Mouse (Mus musculus): ENCODE results near the gene Cd248. TPM values are rescaled to one million over a fixed set of nuclear protein-coding genes. Genes with fewer than 3 reads are reported as not detected.
"Not testable (repeated sequence)": the region's sequence is repeated elsewhere in the genome, so short reads cannot be mapped to it uniquely, and the experiment has no call there.

The Cd248 gene
- total RNA-seq, 2 experiments from 2014 or later = 28.1 to 37.5 TPM

DNA sequence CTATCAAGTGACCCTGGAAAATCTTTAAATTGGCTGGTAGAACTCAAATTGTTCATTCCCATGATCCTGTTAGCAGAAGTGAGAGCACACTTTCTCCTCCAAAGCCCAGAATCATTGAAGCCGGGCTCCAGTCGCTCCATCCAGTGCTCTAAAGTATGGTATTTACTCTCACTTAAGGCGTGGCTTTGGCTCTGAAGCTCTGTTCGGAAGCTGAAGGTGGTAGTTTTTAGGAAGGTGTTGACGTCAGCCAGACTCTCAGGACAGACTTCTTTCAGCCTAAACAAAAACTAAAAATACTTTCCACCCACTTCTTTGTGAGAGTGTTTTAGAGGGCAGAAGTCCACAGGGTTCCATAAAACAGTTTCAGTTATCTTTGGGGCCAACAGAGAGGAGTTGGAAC lies 5.6 kb downstream of the Cd248 start:
- no peak for DNase-seq

DNA sequence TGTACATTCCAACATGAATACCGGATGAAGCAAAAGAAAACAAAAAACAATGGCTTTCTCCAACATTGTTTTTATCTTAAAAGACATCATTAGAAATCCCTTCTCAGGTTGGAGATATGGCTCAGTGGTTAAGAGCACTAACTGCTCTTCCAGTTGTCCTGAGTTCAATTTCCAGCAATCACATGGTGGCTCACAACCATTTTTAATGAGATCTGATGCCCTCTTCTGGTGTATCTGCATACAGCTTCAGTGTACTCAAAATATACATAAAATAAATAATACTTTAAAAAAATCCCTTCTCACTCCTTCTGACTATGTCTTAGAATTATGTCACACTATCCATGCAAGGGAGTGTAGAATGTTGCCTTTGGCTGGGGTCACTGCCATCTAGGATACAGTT lies 11.4 kb downstream of the Cd248 start:
- no peak for DNase-seq

DNA sequence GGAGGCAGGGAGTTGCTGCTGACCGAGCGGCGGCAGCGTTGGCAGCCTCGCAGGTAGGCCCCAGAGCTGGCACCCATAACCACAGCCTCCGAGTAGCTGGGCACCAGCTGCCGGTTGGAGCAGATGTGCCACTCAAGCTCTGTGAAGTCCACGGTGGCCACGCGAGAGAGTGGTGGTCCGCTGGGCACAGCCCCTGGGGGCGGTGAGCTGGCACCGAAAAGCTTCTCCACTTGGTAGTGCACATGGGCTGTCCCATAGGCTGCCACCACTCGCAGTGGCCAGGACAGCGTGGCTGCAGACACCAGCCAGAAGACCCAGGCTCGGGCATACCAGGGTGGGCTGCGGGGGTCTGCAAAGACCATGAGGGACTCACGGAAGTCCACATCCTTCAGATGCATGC lies 14.1 kb downstream of the Cd248 start:
- DNase-seq = no peak

DNA sequence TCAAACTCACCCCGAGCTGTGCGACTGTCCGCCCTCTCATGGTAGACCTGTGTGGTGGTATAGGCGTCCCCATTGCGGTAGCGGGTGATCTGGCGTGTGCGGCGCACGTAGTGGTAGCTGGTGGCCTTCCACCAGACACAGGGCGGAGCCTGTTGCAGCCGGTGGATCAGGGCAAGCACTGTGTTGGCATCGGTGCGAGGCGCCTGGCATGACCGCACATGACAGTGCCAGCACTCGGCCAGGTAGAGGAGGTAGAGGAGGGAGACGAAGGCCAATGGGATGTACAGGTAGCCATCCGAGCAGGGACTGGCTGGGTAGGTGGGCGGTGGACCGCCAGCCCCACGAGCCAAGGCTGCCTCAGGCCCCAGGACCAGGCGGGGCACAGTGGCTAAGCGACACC lies 14.7 kb downstream of the Cd248 start:
- no peak for DNase-seq

DNA sequence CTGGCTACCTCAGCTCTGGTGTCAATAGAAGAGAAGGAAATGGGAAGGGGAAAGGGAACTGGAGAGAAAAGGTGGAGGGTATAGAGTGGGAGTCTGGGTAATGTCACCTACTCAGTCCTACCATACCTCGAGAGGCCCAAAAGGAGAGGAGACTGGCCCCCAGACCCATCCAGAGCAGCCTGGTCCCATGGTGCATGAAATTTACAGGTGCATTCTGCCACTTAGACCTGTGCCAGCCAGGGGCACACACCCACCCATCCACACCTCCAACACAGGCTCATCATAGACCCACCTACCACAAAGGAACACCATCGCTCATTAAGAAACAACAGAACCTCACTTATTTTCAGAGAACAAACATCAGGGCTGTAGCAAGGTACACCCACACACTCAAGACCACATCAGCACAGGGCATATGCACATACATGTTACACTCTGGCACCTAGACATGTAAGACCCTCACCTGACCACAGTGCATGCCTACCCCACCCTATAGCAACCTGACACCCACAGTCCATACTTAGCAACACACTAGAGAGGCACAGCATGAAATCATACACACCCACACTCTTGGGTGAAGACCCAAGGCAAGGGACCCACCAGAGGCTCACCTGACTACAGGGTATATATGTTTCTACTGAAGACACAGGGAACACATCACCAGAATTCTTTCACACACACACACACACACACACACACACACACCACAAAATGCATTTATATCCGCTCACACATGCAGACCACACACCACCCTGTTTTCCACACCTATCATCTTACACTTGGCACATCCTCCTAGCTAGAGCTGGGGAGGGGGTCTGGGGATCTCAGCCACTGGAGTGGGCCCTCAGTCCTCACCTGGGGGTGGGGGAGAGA lies 16.3 kb downstream of the Cd248 start:
- no peak for DNase-seq

DNA sequence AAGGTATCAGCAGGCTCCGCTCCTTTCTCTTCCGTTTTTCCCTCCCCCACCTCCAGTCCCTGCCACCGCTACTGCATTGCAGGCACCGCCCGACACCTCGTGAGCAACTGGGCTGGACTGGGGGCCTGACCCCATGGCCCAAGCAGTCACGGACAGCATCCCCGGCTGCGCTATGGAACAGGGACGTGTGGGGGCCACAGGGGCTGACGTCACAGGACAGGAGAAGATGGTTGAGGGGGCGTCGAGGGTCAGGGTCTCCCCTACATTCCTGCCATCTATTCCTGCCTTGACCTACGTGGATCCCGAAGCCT lies 16.9 kb downstream of the Cd248 start:
- no peak for DNase-seq

DNA sequence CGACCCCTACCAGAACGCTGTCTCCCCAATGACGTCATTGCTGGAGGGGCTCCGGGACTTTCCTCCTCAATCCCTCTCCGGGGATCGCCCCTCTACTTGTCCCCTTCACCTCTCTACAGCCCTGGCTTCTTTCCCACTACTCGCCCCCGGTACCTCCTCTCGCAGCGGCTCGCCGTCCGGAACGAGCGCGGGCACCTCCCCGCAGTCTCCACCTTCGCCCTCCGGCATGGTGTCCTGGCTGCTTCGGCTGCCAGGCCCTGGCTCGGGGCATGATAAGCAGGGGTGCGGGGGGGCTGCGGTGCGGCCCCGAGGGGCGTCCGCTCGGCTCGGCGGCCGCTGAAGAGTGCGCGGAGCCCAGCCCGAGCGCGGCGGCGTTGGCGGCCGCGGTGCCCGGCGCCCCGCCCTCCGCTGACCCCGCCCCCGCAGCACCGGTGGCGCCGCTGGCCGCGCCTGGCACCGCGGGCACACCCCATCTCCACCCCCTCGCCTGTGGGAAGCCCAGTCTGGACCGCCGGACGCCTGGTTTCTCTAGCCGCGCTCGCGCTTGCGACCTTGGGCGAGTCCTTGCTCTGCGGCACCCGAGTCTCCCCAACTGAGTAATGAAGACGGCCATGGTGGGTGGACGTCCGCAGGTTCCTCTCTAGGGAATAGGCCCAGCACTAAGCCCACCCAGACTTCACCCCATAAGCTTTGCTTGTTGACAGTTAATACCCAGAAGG lies 17.4 kb downstream of the Cd248 start, which contains the start of gene Tmem151a:
Gene Tmem151a (minus strand): TSS at position 387 of the 719 bp plus-strand sequence.
- peak; percentile 75 for DNase-seq

DNA sequence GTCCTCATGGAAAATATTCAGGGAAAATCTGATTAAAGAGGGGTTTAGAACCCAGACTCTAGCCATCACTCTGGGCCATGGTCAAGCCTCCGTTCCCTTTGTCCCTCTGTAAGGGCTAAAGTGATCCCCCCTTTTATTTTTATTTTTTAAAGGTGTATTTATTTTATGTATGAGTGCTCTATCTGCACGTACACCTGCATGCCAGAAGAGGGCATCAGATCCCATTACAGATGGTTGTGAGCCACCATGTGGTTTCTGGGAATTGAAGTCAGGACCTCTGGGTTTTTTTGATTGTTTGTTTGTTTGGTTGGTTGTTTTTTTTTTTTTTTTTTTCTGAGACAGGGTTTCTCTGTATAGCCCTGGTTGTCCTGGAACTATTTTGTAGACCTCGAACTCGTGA lies 18.7 kb downstream of the Cd248 start:
- not testable (repeated sequence) for DNase-seq

DNA sequence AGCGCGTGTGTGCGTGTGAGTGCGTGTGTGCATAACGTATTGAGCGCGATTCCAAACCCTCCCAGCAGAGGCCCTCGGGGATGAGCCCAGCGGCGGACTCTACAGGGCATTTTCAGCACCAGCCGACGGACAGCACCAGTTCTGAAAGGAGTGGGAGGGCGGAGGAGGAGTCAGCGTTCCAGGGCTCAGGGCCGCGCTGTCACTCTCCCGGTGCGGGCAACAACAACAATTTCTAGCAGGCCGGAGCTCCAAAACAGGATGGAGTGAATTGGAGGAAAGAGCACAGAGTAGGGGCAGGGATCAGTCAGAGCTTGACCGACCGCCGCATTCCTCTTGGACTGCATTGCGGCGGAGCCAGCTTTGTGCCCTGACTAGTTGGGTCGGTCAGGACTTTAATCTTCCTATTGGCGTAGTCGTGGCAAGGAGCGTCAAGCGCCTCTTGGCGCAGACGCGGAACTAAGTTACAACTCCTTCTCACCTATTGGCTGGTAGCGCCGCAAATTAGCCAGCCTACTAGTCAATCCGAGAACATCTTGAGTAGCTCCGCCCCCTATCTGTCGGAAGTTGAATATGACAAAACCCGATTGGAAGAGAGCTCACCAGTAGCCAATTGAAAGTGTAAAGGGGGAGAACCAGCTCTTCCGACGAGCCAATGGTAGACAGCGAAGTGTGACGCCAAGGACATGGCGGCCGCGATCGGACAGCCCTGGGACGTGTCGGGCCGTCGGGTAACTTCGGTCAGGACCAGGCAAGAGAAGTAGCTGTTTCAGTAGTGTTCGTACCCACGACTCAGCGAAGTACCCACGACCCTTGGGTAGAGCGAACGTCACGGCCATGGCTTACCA lies 20.2 kb downstream of the Cd248 start, which contains the start of gene Yif1a:
Gene Yif1a (plus strand): TSS at position 655 of the 845 bp plus-strand sequence.
- peak; percentile 95 for DNase-seq

DNA sequence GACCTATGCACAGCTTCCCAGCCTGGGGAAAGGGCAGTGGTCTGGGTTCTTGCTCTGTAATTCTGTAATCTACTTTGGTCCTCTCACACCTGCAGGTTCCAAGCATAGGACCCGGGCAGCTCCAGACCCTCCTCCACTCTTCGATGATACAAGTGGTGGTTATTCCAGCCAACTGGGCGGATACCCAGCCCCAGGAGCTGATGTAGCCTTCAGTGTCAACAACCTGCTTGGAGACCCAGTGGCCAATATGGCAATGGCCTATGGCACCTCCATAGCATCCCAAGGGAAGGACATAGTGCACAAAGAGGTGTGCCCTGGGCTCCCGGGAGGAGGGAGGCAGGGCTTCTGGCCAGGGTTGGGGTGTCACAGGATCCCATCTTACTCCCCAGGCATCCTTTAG lies 21.4 kb downstream of the Cd248 start:
- no peak for DNase-seq

DNA sequence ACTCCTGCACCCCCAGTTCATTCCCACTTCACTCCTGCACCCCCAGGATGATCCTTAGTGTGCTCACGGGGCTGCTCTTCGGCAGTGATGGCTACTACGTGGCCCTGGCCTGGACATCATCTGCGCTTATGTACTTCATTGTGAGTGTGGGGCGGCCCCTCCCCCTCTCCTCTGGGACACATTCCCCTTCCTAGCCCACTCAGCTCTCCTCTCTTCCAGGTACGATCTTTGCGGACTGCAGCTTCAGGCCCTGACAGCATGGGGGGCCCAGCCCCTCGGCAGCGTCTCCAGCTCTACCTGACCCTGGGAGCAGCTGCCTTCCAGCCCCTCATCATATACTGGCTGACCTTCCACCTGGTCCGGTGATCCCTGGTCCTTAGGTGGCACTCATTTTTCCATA lies 24.2 kb downstream of the Cd248 start:
- DNase-seq = no peak

DNA sequence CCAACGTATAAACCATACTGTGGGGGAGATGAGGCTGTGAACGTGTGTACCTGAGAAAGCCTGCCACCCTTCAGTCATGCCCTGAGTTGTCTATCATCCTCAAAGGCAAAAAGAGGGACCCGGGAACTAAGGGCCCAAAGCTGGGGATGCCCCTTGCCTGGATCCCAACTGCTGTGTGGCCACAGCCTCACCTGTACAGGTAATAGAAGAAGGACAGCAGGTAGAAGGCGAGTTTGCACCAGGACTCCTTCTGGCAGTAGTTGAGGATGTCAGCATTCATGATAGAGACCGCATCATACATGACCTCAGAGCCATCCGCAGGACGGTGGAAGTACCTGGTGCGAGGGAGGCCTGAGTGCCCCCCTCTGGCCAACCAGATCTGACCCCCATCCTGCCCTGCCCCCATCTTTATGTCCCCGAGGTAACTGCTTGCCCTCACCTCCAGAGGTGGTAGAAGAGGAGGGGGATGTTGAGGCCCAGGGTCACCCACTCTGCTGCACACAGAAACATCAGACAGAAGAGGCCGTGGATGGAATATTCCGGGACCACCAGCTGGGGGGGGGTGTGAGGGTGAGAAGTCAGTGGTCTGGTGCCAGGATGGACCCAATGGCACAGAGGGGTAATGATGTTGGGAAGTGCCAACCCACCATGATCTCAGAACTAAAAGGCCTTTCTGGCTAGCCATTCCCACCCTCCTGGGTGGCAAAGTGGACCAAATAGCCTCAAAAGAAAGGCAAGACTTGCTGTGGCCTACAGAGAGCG lies 25.8 kb downstream of the Cd248 start:
- no peak for DNase-seq

DNA sequence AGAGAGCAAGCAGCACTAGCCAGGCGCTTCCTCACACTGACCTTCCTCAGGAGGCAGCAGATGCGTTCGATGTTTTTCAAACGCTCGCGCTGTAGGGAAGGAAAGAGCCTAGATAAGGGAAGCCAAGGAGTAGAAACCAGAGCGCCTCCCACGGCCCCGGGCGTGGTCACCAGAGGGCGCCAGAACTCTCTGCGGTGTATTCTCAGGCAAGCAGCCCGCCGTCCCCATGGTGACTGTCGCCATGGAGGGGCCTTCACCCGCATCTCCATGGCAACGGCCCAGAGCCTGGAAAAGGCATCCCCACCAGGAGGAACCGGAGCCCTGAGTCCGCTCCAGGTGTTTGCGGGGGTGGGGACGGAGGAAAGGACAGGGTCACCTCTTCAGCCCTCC lies 26.4 kb downstream of the Cd248 start:
- peak; percentile 97 for DNase-seq

DNA sequence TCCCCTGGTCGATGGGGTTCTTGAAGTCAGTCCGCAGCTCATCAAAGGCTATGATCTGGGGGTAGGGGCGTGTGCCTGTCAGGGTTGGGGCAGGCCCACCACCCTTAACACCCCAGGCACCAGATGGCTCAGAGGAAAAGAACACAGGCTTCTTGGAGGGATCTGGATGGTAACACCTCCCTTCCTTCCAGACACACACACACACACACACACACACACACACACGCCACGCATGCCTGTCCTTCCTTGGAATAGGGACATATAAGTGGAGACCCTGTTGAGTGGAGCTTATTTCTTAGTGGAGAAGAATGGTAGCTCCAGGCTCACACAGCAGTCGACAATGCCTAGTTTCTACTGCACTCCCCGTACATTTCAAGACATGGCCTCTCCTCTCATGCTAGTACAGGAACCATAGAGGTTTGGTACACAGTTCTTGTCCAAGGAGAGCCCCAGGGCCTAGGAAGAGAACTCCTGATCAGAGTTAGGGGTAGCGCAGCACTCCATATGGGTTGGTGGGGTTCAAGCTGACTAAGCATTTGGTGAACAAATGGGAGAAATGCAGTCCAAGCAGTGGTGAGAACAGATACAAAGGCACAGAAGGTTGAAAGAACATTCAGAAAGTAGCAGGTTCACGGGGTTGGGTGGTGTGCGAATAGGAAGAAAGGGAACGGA lies 27.0 kb downstream of the Cd248 start:
- no peak for DNase-seq

DNA sequence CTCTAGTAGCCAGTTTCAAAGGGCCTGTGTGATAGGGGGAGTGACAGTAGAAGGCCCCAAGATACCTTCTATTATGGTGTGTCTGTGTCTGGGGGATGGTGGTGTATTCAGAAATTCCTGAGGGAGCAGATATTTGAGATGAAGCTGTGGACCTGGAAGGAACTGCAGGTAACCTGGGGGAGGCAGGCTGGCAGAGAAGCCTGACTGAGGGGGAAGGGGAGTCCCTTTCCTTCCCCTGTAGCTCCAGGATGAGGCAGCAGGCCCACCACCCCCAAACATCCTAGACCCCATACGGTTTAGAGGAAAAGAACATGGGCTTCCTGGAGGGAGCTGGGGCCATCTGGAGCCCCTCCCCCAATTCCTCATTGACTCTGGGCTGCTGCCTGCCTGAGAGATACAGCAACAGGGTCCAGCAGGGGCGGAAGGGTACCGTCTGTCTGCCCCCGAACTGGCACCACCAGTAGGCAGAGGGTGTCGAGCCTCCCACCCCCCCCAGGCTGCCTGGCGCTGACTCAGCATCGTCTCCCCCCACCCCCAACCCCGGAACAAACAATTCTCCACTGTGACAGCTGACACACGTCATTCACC lies 28.1 kb downstream of the Cd248 start:
- no peak for DNase-seq

DNA sequence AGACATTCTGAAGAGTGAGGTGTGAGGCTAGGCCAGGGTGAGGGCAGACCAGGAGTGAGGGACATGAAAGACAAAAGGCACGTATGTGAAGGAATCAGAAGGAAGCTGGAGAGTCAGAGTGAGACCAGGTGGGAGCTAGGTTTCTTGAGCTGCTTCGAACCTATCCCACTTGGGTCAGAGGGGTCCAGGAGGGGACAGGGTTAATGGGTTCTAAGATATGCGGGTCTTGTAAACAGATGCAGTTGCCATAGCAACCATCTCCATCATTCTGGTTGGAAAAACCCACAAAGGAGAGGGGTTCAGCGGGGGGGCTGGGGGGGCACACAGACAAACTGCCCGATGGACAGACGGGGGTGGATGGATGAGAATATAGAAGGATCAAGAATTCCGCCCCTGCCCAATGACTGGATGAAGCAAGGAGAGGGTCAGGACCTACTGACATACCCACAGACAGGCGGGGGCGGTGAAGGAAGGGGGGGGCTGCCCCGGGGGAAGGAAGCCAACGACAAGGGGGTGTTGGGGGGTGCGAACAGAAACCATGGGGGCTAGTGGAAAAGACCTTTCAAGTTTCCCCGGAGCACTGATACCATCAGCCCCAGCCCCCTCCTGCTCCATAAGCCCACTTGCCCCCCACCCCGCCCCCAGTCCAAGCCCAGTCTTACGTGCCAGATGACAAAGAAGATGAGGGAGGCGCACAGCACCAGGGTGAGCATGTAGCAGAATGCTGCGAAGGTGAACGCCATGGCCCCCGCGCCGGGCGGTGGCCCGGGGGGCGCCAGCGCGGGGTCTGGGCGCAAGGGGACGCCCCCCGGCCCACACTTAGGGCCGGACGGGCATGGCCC lies 29.9 kb downstream of the Cd248 start:
- no peak for DNase-seq

DNA sequence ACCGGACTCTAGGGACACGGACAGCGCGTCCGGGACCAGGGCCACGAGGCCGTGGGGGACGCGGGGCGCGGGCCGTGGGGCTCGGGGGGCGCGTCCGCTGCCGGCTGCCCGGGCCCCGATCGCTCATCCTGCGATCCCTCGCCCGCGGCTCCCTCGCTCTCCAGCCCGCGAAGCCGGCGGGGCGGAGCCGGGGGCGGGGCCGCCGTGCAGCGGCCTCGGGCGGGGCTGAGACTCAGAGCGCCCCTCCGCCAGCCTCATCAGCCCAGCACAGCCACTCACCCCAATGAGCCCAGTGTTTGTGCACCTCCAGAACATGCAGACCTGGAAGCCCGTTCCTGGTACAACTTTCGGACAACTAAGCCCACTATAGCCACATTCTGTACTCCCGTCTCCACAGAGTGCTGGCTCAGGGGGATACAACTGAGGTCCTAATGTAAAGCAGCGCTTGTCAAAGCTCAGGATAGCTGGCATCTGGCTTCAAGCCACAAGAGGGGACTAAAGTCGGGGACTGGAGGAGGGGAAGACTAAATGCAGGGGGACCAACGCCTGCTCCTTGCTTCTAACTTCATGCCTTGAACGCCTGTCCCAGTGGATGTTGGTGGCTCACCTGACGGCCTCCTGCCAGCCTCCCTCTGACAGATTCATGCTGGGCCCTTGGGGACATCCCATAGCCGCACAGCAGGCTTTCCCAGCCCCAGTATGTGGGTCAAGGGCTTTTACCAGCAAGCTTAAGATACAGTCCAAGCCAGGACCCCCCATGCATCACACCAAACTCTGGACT lies 30.7 kb downstream of the Cd248 start, which contains the start of gene Cnih2:
Gene Cnih2 (minus strand): TSS at position 159 of the 781 bp plus-strand sequence.
- peak; percentile 82 for DNase-seq

DNA sequence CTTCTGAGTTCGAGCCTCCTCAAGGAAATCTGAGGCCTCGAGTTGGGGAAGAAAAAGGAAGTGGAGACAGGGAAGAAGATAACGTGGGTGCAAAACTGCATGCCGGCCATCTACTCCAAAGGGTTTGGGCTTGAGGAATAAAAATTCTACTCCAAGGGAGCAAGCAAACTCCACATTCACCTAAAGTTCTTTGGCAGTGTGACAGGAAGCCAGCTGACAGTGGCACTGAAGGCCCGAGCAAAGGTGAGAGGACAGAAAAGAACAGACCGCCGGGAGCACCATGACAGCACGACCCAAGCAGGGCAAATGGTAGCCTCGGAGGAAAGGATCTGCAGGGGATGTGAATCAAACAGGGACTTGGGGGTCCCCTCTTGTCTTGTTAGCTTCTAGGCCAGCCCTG lies 38.2 kb downstream of the Cd248 start:
- DNase-seq = peak; percentile 46

DNA sequence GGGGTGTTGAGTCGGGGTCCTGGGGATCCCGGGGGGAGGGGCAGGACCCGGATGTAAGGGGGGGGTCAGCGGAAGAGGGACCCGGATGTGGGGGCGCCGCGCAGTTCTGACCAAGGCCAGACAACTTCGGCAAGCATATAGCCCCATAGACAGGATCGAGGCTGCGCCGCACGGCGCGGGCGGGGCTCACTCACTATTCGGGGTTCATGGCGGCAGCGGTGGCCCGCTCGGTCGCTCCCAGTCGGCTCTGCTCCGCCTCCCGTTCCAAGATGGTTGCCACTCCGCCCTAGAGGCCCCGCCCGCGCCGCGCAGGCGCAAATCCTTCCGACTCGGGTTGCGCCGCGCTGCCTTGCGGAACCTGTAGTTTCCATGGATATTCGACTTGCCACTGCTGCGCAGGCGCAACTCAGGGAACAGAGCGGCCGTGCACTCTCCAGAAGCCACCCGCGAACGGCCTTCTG lies 38.9 kb downstream of the Cd248 start, which contains the start of gene Rab1b:
Gene Rab1b (minus strand): TSS at position 342 of the 461 bp plus-strand sequence.
- DNase-seq = peak; percentile 98

All from adrenal gland, postnatal 10 days (tissue).